Mouse (Mus musculus) midbrain, embryonic 12.5 days (tissue): ENCODE data around the gene Ubr1. TPM values are rescaled to one million over a fixed set of nuclear protein-coding genes. Genes with fewer than 3 reads are reported as not detected.
"Not testable (repeated sequence)": the region's sequence is repeated elsewhere in the genome, so short reads cannot be mapped to it uniquely, and the experiment has no call there.

ENCODE experiments used
- ATAC-seq: fragments of 200-750 bp; cut with Nextera tagmentation; 2 replicates; pipeline ENCODE4 v1.8.0; 2017; ENCODE audit warnings: low read depth, moderate TSS enrichment, moderate library complexity; ENCODE audit not compliant: low FRiP score
- H3K27ac ChIP-seq: fragments of 300-500 bp; sonication (generic); replicated peaks from 2 replicates; pipeline ENCODE4 v1.5.1; 2016; ENCODE audit warnings: mild to moderate bottlenecking
- H3K27me3 ChIP-seq: fragments of 300-500 bp; sonication (generic); 2 replicates; pipeline ENCODE4 v1.6.1; 2016; ENCODE audit warnings: mild to moderate bottlenecking
- H3K36me3 ChIP-seq: fragments of 300-500 bp; sonication (generic); 2 replicates; pipeline ENCODE4 v1.6.1; 2016
- H3K4me1 ChIP-seq: fragments of 300-500 bp; sonication (generic); 2 replicates; pipeline ENCODE4 v1.6.1; 2016
- H3K4me2 ChIP-seq: fragments of 300-500 bp; sonication (generic); replicated peaks from 2 replicates; pipeline ENCODE4 v1.6.1; 2016; ENCODE audit warnings: mild to moderate bottlenecking, moderate library complexity
- H3K4me3 ChIP-seq: fragments of 300-500 bp; sonication (generic); 2 replicates; pipeline ENCODE4 v1.5.1; 2016; ENCODE audit warnings: mild to moderate bottlenecking
- H3K9ac ChIP-seq: fragments of 300-500 bp; sonication (generic); replicated peaks from 2 replicates; pipeline ENCODE4 v1.6.1; 2016; ENCODE audit warnings: mild to moderate bottlenecking, moderate library complexity
- H3K9me3 ChIP-seq: fragments of 300-500 bp; sonication (generic); 2 replicates; pipeline ENCODE4 v1.6.1; 2016; ENCODE audit warnings: mild to moderate bottlenecking
- WGBS: fragments of 180-500 bp; shearing (Covaris S2); methylation state at CpG from one replicate; pipeline ENCODE4 v1.1.7; 2016; 5-methylcytosine and 5-hydroxymethylcytosine counted together
- polyA plus RNA-seq: library from polyadenylated mRNA; unstranded; fragments of >200 nt; fragmentation: Nextera tagmentation; extraction: Ambion mirVana; gene quantifications from 2 replicates; pipeline ENCODE4 v1.2.1, GENCODE M21; 2016

Ubr1 gene
- polyA plus RNA-seq, 1 experiment from 2014 or later, result 34.4 TPM

DNA sequence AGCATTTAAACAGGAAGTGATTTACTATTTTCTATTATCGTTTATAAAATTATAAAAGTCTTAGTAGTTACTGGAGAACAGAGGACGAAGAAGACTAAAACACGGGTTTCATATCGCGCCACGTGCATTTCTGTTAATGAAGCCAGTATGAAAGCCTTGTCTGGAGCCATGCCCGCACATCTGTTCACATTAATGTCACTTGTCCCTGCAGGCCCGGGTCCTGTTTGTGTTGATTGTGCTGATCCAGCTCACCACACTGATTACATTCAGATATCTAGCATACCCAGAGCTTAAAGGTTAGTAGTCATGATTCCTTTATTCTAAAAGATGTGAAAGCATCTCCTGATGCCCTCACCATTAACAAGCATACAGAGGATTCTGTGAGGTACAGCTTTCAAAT, 28.3 kb upstream of the Ubr1 start:
- H3K9me3 ChIP-seq, result no peaks in the 10 kb centered on the region
- no peak overlapping the region for H3K27ac ChIP-seq
- H3K36me3 ChIP-seq, result no peaks in the 10 kb centered on the region
- 89% methylated on average over 8 of the region's 8 CpGs for WGBS
- H3K4me1 ChIP-seq, result no peaks in the 10 kb centered on the region
- H3K9ac ChIP-seq, result no peak overlapping the region
- no peak overlapping the region for H3K4me2 ChIP-seq
- H3K27me3 ChIP-seq, result no peaks in the 10 kb centered on the region
- no peak for ATAC-seq
- no peak overlapping the region for H3K4me3 ChIP-seq

DNA sequence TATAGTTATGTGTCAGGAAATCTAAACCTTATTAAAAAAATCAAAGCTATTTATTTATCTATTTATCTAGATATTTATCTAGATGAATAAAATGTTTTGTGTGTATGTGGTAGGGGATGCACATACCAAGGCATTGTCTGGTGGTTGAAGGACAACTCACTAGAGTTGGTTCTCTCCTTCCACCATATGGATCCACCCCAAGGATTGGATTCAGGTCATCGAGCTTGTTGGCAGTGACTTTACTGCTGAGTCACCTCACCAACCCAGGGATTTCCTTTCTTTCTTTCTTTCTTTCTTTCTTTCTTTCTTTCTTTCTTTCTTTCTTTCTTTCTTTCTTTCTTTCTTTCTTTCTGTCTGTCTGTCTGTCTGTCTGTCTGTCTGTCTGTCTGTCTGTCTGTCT, 26.1 kb upstream of the Ubr1 start:
- ATAC-seq, H3K4me1 ChIP-seq, H3K9ac ChIP-seq, H3K4me2 ChIP-seq, H3K36me3 ChIP-seq, H3K4me3 ChIP-seq, H3K27ac ChIP-seq, H3K27me3 ChIP-seq, H3K9me3 ChIP-seq: not testable (repeated sequence)
- 68% methylated on average over 1 of the region's 1 CpGs for WGBS

DNA sequence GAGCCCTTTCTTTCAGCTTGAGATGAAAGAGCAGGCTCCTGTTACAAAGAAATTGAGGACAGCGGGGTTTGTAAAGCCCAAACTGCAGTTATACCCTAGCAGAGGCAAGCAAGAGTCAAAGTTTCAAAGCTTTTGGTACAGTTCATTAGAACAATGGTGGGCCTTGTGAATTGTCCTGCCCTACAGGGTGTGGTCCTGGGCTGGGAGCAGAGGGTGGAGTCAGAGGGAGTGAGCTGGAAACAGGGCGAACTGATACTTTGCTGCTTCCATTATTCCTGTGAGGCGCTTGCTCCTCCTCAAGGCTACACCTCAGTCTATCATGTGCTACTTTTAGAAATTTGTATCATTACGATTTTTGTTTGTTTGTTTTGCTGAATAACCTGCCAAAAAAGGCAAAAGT, 20.7 kb upstream of the Ubr1 start:
- ATAC-seq, result no peak
- H3K9ac ChIP-seq, result no peak overlapping the region
- H3K4me1 ChIP-seq, result no peaks in the 10 kb centered on the region
- no peaks in the 10 kb centered on the region for H3K9me3 ChIP-seq
- H3K4me2 ChIP-seq, result no peak overlapping the region
- H3K27ac ChIP-seq, result no peak overlapping the region
- no peaks in the 10 kb centered on the region for H3K27me3 ChIP-seq
- no peak overlapping the region for H3K4me3 ChIP-seq
- 78% methylated on average over 4 of the region's 4 CpGs for WGBS
- H3K36me3 ChIP-seq, result no peaks in the 10 kb centered on the region

DNA sequence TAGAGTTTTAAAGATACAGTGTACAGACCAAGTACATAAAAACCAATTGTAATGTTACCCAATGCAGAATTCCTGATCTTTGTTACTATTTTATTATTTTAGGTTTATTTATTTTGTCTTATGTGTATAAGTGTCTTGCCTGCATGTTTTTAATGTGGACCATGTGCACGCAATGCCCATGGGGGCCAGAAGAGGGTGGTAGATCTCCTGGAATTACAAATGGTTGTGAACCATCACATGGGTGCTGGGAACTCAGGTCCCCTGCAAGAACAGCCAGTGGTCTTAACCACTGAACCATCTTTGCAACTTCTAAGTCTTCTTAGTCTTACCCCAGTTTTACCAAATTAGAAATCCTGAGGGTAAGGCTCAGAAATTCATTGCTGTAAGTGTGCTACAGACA, 14.7 kb upstream of the Ubr1 start:
- no peaks in the 10 kb centered on the region for H3K36me3 ChIP-seq

DNA sequence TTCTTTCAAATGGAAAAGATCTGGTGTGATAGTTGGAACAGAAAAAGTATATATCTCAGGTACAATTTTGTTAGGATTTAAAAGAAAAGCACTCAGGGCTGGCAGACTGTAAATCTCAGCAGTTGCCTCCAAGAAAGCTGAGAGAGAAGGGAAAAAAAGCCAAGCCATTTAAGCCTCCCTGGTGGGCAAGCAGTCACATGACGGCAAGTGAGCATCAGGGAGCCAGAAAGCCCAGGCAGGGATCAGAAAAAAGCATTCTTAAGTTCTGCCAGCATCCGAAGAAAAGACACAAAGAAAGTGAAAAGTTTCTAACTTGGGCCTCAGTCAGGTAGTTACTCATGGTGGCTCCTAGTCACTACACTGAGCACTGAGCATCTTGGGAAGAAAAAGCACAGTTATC, 13.1 kb upstream of the Ubr1 start:
- 7% methylated on average over 2 of the region's 2 CpGs for WGBS
- Histone ChIP-seq H3K9ac (no peak overlapping the region), H3K27ac (no peak overlapping the region), H3K9me3 (no peaks in the 10 kb centered on the region), H3K36me3 (no peaks in the 10 kb centered on the region), H3K4me3 (no peak overlapping the region), H3K4me1 (no peaks in the 10 kb centered on the region), H3K27me3 (peaks cover 5% of the 10 kb centered on the region; the same call in 1 of the 2 replicates), H3K4me2 (no peak overlapping the region)
- ATAC-seq, result no peak

More for the DNA sequence above, 14.7 kb upstream of the Ubr1 start:
- H3K9me3 ChIP-seq, result no peaks in the 10 kb centered on the region
- no peak overlapping the region for H3K4me2 ChIP-seq
- H3K4me3 ChIP-seq, result no peak overlapping the region
- ATAC-seq, result no peak
- no peak overlapping the region for H3K9ac ChIP-seq
- whole genome bisulfite sequencing, result 94% methylated on average over 1 of the region's 1 CpGs
- H3K27me3 ChIP-seq, result peaks cover 5% of the 10 kb centered on the region; the same call in 1 of the 2 replicates
- no peak overlapping the region for H3K27ac ChIP-seq
- H3K4me1 ChIP-seq, result no peaks in the 10 kb centered on the region

DNA sequence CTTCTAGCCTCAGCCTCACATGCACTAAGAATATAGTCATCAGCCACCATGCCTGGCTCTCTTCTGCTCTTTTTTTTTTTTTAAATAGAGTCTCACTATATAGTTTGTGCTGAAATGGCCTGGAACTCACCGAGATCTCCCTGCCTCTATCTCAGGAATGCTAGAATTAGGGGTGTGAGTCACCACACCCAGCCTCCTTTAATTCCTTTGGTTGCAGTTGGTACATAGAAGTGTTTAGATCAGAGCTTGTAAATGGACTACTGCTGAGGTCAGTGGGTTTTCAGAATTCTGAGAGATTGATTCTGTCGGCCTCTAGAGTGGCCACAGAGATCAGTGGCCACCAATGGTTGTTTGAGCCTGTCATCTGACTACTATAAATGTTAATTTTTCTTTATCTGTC, 10.3 kb upstream of the Ubr1 start:
- no peaks in the 10 kb centered on the region for H3K36me3 ChIP-seq
- H3K9ac ChIP-seq, result no peak overlapping the region
- H3K4me3 ChIP-seq, result no peak overlapping the region
- no peak overlapping the region for H3K27ac ChIP-seq
- H3K27me3 ChIP-seq, result peaks cover 8% of the 10 kb centered on the region; the same call in 1 of the 2 replicates
- ATAC-seq, result no peak
- 0 out of 2 replicates have a peak, but pooled peaks cover 4% of the 10 kb centered on the region for H3K4me1 ChIP-seq
- no peak overlapping the region for H3K4me2 ChIP-seq
- no peaks in the 10 kb centered on the region for H3K9me3 ChIP-seq
- 83% methylated on average over 2 of the region's 2 CpGs for WGBS

DNA sequence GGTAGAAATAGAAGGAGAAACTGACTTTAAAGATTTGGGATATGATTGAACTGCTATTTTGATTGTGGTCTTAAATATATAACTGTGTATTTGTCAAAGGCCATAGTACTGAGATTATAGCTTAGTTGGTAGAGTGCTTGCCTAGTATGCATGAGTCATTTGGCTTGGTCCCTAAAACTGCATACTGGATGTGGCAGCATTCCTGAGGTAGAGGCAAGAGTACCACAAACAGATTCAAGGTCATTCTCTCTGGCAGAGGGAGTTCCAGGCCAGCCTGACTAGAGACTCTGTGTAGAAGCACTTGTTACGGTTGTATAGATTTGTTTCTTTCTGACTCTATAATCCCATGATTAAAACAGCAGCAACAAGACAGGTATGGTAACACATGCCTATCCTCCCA, 9.3 kb upstream of the Ubr1 start:
- 0 out of 2 replicates have a peak, but pooled peaks cover 4% of the 10 kb centered on the region for H3K4me1 ChIP-seq
- H3K9ac ChIP-seq, result no peak overlapping the region
- no peaks in the 10 kb centered on the region for H3K9me3 ChIP-seq
- H3K27me3 ChIP-seq, result peaks cover 8% of the 10 kb centered on the region; the same call in 1 of the 2 replicates
- no peaks in the 10 kb centered on the region for H3K36me3 ChIP-seq
- no peak overlapping the region for H3K27ac ChIP-seq
- H3K4me2 ChIP-seq, result no peak overlapping the region
- H3K4me3 ChIP-seq, result no peak overlapping the region
- WGBS, result 78% methylated on average over 1 of the region's 1 CpGs
- ATAC-seq, result no peak

DNA sequence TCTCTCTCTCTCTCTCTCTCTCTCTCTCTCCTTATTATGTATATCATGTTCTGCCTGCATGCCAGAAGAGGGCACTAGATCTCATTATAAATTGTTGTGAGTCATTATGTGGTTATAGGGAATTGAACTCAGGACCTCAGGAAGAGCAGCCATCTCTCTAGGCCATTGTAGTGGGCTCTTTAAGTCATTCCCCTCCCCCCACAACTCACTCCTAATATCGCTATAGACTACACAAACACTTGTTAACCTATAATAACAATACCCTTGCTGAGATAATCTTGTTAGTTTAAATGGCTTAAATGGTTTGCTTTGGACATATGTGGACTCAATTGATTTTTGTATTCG, 8.2 kb upstream of the Ubr1 start:
- Histone ChIP-seq H3K27ac (no peak overlapping the region), H3K4me2 (no peak overlapping the region), H3K9me3 (no peaks in the 10 kb centered on the region), H3K27me3 (peaks cover 8% of the 10 kb centered on the region; the same call in 1 of the 2 replicates), H3K36me3 (no peaks in the 10 kb centered on the region), H3K4me1 (0 out of 2 replicates have a peak, but pooled peaks cover 4% of the 10 kb centered on the region), H3K9ac (no peak overlapping the region), H3K4me3 (no peak overlapping the region)
- no peak for ATAC-seq
- WGBS, result 40% methylated on average over 2 of the region's 2 CpGs

DNA sequence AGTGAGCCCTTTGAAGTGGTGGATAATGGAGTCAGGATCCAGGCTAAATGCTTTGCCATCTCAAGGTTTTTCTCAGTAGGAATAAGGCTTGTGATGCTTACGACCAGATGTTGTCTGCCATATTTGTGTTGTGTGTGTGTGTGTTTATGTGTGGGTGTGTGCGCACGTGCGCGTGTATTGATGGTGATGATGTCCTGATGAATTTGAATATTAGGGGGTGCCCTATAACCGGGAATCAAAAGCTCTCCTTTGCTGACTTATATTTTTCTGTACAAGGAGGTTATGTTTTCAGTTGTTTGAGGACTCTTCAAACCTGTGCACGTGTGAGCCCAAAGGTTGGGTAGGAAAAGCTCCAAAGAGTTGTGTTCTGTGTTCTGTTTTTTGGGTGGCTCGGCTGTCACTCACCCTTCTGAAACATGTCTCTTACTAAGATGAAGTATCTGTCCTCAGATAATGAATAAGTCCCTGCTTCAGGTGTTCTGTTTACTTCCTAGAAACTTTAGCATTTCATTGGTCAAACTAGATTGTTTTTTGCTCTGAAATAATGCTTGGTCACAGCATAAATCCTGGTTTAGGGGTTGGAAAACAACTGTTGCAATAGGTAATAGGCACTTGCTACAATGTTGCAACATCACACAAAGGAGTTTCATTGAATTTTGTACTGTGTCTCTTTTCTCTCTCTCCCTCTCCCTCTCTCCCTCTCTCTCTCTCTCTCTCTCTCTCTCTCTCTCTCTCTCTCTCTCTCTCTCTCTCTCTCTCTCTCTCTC, 7.6 kb upstream of the Ubr1 start:
- peak overlapping the region; percentile 87 for H3K4me2 ChIP-seq
- peak overlapping the region; percentile 86; the same call in 1 of the 2 replicates for H3K9ac ChIP-seq
- ATAC-seq, result no peak
- 0 out of 2 replicates have a peak, but pooled peaks cover 4% of the 10 kb centered on the region for H3K4me1 ChIP-seq
- WGBS, result 78% methylated on average over 8 of the region's 8 CpGs
- peaks cover 8% of the 10 kb centered on the region; the same call in 1 of the 2 replicates for H3K27me3 ChIP-seq
- H3K9me3 ChIP-seq, result no peaks in the 10 kb centered on the region
- H3K27ac ChIP-seq, result no peak overlapping the region
- no peaks in the 10 kb centered on the region for H3K36me3 ChIP-seq
- H3K4me3 ChIP-seq, result peak overlapping the region; percentile 77

DNA sequence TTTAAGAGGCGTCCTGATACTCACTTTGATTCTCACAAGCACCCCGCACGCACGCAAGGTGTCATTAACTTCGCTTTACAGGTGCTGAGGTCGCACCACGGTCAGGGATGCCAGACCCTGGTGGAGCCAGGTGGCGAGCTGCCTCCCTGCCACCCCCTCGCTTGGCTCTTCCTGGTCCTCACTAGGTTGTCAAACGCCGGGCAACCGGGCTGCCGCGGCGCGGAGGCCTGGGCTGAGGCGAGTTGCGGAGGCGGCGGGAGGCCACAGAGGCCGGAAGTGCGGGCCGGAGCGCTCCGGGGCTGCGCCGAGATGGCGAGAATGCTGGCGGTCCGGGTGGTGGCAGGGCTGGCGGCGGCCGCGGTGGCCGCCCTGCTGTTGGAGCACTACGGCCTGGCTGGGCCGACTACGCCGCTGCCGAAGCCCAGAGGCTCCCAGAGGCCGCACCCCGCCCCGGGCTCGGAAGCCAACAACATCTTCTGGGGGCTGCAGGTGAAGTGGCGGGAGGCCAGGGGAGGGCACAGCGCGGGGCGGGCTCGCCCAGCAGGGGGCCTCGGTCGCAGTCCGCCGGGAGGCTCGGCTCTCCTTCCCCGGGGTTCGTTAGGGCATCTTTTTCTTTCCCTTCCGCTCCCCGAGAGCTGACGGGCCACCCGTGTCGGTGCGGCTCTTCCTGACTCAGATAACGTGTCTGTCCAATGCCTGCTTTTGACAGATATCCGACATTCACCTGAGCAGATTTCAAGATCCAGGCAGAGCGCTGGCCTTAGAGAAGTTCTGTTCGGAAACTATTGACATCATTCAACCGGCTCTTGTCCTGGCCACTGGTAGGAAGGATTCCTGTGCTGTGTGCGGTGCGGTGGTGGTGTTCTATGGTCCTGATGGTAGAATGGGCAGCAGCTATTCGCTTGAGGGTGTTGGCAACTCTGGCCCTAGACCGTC, 6.7 kb upstream of the Ubr1 start, which contains the start of gene Tmem62:
Gene Tmem62, plus strand, starts transcription at position 28 of the 936 bp plus-strand sequence.
- peak; percentile 84 for ATAC-seq
- Histone ChIP-seq H3K4me1 (0 out of 2 replicates have a peak, but pooled peaks cover 7% of the 10 kb centered on the region), H3K27me3 (peaks cover 11% of the 10 kb centered on the region; the same call in 1 of the 2 replicates), H3K27ac (peak within 1 kb of the TSS; percentile 82), H3K4me2 (peak within 1 kb of the TSS; percentile 87), H3K9ac (peak within 1 kb of the TSS; percentile 86), H3K9me3 (no peaks in the 10 kb centered on the region), H3K4me3 (peak within 1 kb of the TSS; percentile 77), H3K36me3 (no peaks in the 10 kb centered on the region)
- WGBS, result under 1% methylated on average over 66 of the region's 71 CpGs

GRCm38 (mm10) chr2:120976308-120976707, 5.8 kb upstream of the Ubr1 start:
- Histone ChIP-seq H3K9ac (no peak overlapping the region), H3K36me3 (no peaks in the 10 kb centered on the region), H3K27me3 (peaks cover 10% of the 10 kb centered on the region; the same call in 1 of the 2 replicates), H3K4me3 (no peak overlapping the region), H3K4me1 (0 out of 2 replicates have a peak, but pooled peaks cover 10% of the 10 kb centered on the region), H3K9me3 (no peaks in the 10 kb centered on the region), H3K4me2 (peak overlapping the region; percentile 87; the same call in 1 of the 2 replicates), H3K27ac (no peak overlapping the region)
- ATAC-seq, result no peak
- WGBS, result 46% methylated on average over 4 of the region's 4 CpGs

GRCm38 (mm10) chr2:120972964-120973363, 2.4 kb upstream of the Ubr1 start:
- Histone ChIP-seq H3K4me3 (no peak overlapping the region), H3K27me3 (peaks cover 4% of the 10 kb centered on the region; the same call in 1 of the 2 replicates), H3K9ac (no peak overlapping the region), H3K9me3 (no peaks in the 10 kb centered on the region), H3K4me1 (peaks cover 22% of the 10 kb centered on the region), H3K4me2 (no peak overlapping the region), H3K36me3 (no peaks in the 10 kb centered on the region), H3K27ac (no peak overlapping the region)
- ATAC-seq, result no peak
- WGBS, result 15% methylated on average over 5 of the region's 5 CpGs
